Mouse (Mus musculus) lung, postnatal 0 days (tissue): ENCODE data around the gene Dph3.

Experiments
- CTCF ChIP-seq: IDR thresholded peaks from 2 replicates; pipeline ENCODE4 v1.5.1; 2016; ENCODE audit warnings: antibody characterized with exemption, mild to moderate bottlenecking
- EP300 ChIP-seq: IDR thresholded peaks from 2 replicates; pipeline ENCODE4 v1.6.1; 2016; ENCODE audit warnings: antibody characterized with exemption, mild to moderate bottlenecking, control low read depth

DNA sequence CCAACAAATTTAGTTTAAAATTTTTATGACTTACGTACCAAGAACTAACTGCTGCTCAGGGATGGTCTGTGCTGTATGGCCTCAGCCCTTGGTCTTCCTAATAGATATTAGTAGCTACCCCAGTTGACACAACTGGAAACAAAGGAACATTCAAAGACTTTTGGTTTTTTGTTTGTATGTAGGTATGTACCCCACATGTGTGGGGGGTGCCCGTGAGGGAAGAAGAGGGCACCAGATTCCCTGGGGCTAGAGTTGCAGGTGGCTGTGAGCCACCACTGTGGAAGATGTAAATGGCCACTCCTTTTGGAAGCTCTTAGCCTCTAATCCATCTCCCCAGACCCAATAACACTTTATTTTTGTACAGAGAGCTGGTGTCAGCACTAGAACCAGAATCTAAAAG is 2.1 kb downstream of the Dph3 start:
- TF ChIP-seq EP300 = no peak
- no peak for TF ChIP-seq CTCF
